Mouse (Mus musculus) cerebellum, adult 2 months (tissue): ENCODE data around the gene Acvrl1.

Experiments used
- CTCF ChIP-seq: fragments of 200-500 bp; IDR thresholded peaks from 2 replicates; pipeline ENCODE4 v1.5.1; 2011; ENCODE audit warnings: low read depth, mild to moderate bottlenecking, control low read depth, low read length, moderate library complexity, borderline replicate concordance; ENCODE audit not compliant: insufficient read depth
- POLR2A ChIP-seq: fragments of 200-500 bp; IDR thresholded peaks from 2 replicates; pipeline ENCODE4 v1.6.1; 2011; ENCODE audit warnings: low read length, control low read depth, borderline replicate concordance; ENCODE audit not compliant: insufficient read depth

GRCm38 (mm10) chr15:101143494-101143893 is 15.2 kb downstream of the Acvrl1 start:
- no peak for TF ChIP-seq CTCF
- no peak for TF ChIP-seq POLR2A
